Mouse (Mus musculus) ES-Bruce4 (cell line): ENCODE data around the gene Creld2. TPM values are rescaled to one million over a fixed set of nuclear protein-coding genes. Genes with fewer than 3 reads are reported as not detected.
"Not testable (repeated sequence)": the region's sequence is repeated elsewhere in the genome, so short reads cannot be mapped to it uniquely, and the experiment has no call there.

Source experiments
- H3K27ac ChIP-seq: 2 replicates; pipeline ENCODE4 v1.5.1; 2012; ENCODE audit warnings: low read length, inconsistent platforms; ENCODE audit not compliant: insufficient read depth
- H3K27me3 ChIP-seq: 2 replicates; pipeline ENCODE4 v1.6.1; 2012; ENCODE audit warnings: mild to moderate bottlenecking, low read length, inconsistent platforms; ENCODE audit not compliant: control insufficient read depth, poor library complexity, insufficient read depth, severe bottlenecking
- H3K36me3 ChIP-seq: 2 replicates; pipeline ENCODE4 v1.6.1; 2012; ENCODE audit warnings: inconsistent platforms, mild to moderate bottlenecking, low read length, moderate library complexity; ENCODE audit not compliant: control insufficient read depth, poor library complexity, insufficient read depth, severe bottlenecking
- H3K4me1 ChIP-seq: one replicate; pipeline ENCODE4 v1.8.1; 2011; ENCODE audit warnings: low read length; ENCODE audit not compliant: control insufficient read depth, insufficient read depth
- H3K4me3 ChIP-seq: 2 replicates; pipeline ENCODE4 v1.5.1; 2011; ENCODE audit warnings: low read depth, mild to moderate bottlenecking, low read length
- H3K9ac ChIP-seq: 2 replicates; pipeline ENCODE4 v1.6.1; 2012; ENCODE audit warnings: low read depth, mild to moderate bottlenecking, inconsistent platforms; ENCODE audit not compliant: poor library complexity, severe bottlenecking
- H3K9me3 ChIP-seq: replicated peaks from 2 replicates; pipeline ENCODE4 v1.6.1; 2012; ENCODE audit warnings: mild to moderate bottlenecking, low read length, inconsistent platforms; ENCODE audit not compliant: control insufficient read depth, poor library complexity, insufficient read depth, severe bottlenecking
- CTCF ChIP-seq: IDR thresholded peaks from one replicate; pipeline ENCODE4 v1.8.1; 2011; ENCODE audit warnings: low read depth, low read length
- EP300 ChIP-seq: IDR thresholded peaks from 2 replicates; pipeline ENCODE4 v1.6.1; 2011; ENCODE audit warnings: low read depth, low read length; ENCODE audit not compliant: insufficient read depth
- POLR2A ChIP-seq: IDR thresholded peaks from one replicate; pipeline ENCODE4 v1.8.1; 2011; ENCODE audit warnings: low read length; ENCODE audit not compliant: insufficient read depth
- polyA plus RNA-seq: library from polyadenylated mRNA; stranded (reverse); fragments of >200 nt; gene quantifications from 2 replicates; pipeline ENCODE4 v1.2.4, GENCODE M21; 2011; ENCODE audit warnings: low read depth; ENCODE audit not compliant: missing spikeins, insufficient read depth, insufficient read length

Gene Creld2
- polyA plus RNA-seq: 39.2 and 40.2 TPM in 2 replicates

DNA sequence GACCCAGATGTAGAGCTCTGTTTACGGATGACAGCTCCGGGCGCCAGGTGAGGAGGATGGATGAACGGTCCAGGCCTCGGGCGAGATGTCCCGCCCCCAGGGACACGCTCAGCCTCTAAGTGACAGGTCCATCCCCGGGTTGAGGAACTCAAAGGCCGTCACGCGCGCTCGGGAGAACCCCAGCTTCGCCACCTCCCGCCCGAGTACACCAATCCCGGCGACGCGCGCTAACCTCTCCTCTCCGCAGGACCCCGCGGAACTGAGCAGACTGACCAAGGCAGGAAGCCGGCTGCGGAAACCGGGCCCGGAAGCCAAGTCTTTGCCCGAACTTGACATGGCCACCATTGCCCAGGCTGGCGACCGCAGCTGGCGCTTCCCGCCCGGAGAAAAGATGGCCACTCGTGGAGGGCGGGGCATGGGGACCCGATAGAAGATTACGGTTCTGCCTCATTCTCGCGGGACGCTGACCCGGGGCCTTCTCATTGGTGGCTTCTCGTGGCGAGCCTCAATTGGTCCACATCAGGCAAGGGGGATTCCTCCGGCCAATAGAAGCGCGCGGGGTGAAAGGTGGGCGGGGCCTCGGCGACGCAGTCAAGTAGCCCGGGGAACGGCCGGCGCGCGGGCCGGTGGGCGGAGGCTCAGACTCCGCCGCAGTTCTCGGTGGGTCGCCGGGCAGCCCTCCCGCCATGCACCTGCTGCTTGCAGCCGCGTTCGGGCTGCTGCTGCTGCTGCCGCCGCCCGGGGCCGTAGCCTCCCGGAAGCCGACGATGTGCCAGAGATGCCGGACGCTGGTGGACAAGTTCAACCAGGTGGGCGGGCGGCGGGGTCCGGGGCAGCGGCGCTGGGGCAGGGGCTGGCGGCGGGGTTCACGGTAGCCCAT lies at the start of gene Creld2, which contains the start of gene Alg12:
Gene Creld2 (plus strand): TSS at position 621 of the 880 bp plus-strand sequence.
Gene Alg12 (minus strand): TSS at position 293 of the 880 bp plus-strand sequence.
- Histone ChIP-seq H3K27me3 (no peaks in the 10 kb centered on the region), H3K4me1 (no peaks in the 10 kb centered on the region), H3K9ac (peak within 1 kb of the TSS; percentile 72), H3K9me3 (no peaks in the 10 kb centered on the region), H3K4me3 (peak within 1 kb of the TSS; percentile 80), H3K36me3 (no peaks in the 10 kb centered on the region), H3K27ac (no peak within 1 kb of the TSS)
- no peak for TF ChIP-seq CTCF
- TF ChIP-seq EP300: no peak
- peak; percentile 46 for TF ChIP-seq POLR2A

DNA sequence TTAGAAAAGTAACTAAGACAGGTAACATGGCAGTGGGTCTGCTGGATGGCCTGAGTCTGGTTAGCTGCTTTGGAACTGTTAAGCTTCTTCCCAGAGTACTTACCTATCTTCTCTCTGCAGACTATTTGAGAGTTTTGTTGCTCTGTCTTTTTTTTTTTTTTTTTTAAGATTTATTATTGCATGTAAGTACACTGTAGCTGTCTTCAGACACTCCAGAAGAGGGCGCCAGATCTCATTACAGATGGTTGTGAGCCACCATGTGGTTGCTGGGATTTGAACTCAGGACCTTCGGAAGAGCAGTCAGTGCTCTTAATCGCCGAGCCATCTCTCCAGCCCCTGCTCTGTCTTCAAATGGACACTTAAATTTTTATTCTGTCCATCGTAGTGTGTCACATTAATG lies 44.8 kb upstream of the Creld2 start:
- H3K27me3 ChIP-seq, H3K4me3 ChIP-seq, H3K9me3 ChIP-seq, H3K9ac ChIP-seq, H3K4me1 ChIP-seq, H3K27ac ChIP-seq: not testable (repeated sequence)
- peaks cover 15% of the 10 kb centered on the region for H3K36me3 ChIP-seq

DNA sequence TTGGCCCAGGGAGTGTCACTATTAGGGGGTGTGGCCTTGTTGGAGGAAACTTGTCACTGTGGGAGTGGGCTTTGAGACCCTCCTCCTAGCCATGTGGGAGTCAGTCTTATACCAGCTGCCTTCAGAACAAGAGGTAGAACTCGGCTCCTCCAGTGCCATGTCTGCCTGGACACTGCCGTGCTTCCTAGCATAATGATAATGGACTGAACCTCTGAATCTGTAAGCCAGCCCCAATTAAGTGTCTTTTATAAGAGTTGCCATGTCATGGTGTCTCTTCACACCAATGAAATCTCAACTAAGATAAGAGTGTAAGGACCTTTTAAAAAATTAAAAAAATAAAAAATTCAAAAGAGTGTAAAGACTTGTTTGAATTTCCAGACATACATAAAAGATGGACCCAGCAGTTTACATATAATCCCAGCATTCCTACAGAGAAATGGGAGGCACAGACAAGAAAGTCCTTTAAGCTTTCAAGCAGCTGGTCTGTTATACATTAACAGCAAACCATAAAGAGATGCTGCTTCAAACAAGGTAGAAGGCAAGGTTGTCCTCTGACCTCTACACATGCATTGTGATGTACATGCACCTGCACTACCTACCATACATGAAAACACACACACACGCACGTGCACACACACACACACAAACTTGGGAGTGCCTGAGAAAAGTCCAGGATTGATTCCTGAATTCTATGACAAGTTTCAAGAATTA lies 27.2 kb upstream of the Creld2 start:
- peaks cover 5% of the 10 kb centered on the region for H3K9me3 ChIP-seq
- H3K4me1 ChIP-seq: no peaks in the 10 kb centered on the region
- no peak for TF ChIP-seq POLR2A
- no peak for TF ChIP-seq CTCF
- TF ChIP-seq EP300: no peak
- H3K27ac ChIP-seq: no peak overlapping the region
- no peak overlapping the region for H3K4me3 ChIP-seq
- H3K36me3 ChIP-seq: no peaks in the 10 kb centered on the region
- H3K9ac ChIP-seq: no peak overlapping the region
- H3K27me3 ChIP-seq: no peaks in the 10 kb centered on the region

DNA sequence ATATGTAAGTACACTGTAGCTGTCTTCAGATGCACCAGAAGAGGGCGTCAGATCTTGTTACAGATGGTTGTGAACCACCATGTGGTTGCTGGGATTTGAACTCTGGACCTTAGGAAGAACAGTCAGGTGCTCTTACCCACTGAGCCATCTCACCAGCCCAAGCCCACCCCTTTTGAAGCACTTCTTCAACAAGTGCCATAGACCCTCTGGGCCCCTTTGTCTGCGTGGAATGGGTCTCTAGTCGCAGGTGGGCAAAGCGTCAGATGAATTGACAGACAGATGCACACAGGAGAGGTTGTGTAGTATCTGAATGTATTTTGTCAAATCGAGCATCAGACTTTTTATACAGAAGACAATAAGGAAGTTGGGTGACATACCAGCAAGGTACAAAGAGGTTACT lies 24.7 kb upstream of the Creld2 start:
- not testable (repeated sequence) for H3K9me3 ChIP-seq, H3K36me3 ChIP-seq, H3K27me3 ChIP-seq, H3K4me1 ChIP-seq, H3K9ac ChIP-seq, H3K27ac ChIP-seq, H3K4me3 ChIP-seq

DNA sequence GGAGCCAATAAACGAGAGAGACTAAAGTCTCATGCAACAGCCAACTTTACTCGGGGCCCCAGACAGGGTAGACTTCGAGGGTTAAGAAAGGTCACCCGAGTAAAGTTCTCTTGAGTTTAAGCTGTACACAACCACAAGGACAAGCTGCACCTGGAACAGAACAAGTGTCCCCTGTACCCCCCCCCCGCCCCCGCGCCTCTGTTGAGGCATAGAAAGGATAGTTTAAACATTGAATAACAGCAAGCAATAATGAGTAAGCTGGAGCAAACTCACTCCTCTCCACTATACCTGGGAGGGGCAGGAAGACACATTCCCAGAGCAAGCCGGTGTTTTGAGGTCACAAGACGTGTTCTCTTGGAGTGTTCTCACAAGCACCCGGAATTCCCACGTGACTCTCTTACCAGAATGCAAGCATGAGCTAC lies 19.5 kb upstream of the Creld2 start:
- Histone ChIP-seq H3K9ac (no peak overlapping the region), H3K9me3 (no peaks in the 10 kb centered on the region), H3K36me3 (no peaks in the 10 kb centered on the region), H3K27ac (no peak overlapping the region), H3K27me3 (no peaks in the 10 kb centered on the region), H3K4me1 (no peaks in the 10 kb centered on the region), H3K4me3 (no peak overlapping the region)
- TF ChIP-seq POLR2A (no peak), EP300 (no peak), CTCF (no peak)

DNA sequence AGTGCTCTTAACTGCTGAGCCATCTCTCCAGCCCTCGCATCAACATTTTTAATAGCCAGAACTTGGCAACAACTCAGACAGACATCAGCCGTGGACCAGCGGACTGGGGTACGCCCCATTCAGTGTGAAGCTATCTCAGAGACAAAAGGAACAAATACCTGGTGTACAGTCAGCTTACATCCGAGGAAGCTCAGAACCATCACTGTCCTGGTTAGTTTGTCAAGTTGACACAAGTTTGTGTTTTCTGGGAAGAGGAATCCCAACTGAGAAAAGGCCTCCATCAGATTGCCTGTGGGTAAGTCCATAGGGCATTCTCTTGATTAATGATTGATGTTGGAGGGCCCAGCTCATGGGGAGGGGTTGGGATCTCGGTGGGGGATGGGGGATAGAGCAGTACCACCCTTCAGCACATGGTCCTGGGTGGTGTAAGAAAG lies 18.5 kb upstream of the Creld2 start:
- H3K9ac ChIP-seq: no peak overlapping the region
- TF ChIP-seq POLR2A (no peak), EP300 (no peak), CTCF (no peak)

More for the DNA sequence above, 18.5 kb upstream of the Creld2 start:
- no peak overlapping the region for H3K4me3 ChIP-seq
- no peak overlapping the region for H3K27ac ChIP-seq
- H3K27me3 ChIP-seq: no peaks in the 10 kb centered on the region
- peaks cover 7% of the 10 kb centered on the region for H3K36me3 ChIP-seq
- no peaks in the 10 kb centered on the region for H3K9me3 ChIP-seq
- no peaks in the 10 kb centered on the region for H3K4me1 ChIP-seq
